Mouse (Mus musculus): Measurements from ENCODE around the gene 1700001P01Rik. TPM values are rescaled to one million over a fixed set of nuclear protein-coding genes. Genes with fewer than 3 reads are reported as not detected.

Gene 1700001P01Rik
- total RNA-seq, 2 experiments from 2014 or later = 1.0 TPM; not detected in 1

DNA sequence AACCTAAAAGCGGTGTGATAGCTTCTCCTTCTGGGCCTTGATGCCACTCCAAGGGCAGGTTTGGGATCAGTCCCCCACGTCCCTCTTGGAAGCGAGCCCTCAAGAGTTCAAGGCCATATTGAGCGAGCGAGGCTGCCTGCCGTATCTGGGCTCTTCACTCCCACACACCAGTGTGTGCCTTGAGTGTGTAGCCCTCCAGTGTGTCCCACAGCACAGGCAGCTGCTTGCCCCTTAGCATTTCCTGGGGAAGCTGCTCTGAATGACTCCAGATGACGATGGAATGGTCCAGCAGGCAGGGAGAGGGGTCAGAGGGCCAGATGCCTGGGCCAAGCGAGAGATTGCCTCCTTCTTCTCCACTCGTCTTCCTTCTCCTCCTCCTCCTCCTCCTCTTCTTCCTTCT is 41.2 kb upstream of the 1700001P01Rik start:
- H3K27ac ChIP-seq = no peak overlapping the region; the same call in 1 of the 2 replicates
- no peak overlapping the region for H3K4me3 ChIP-seq
- no peak for TF ChIP-seq CTCF (IDR thresholded peaks at IDR 0.05)
- intact Hi-C loops (cut with DNase I) = no loop called here
- DNase-seq (ENCODE audit: extremely low spot score in 1 of 2, low spot score in 2 of 2) = no peak

- no peak for TF ChIP-seq CTCF (IDR thresholded peaks at IDR 0.05)
- no peak overlapping the region for H3K4me3 ChIP-seq
- intact Hi-C loops (cut with DNase I) = no loop called here
- no peak for DNase-seq (ENCODE audit: extremely low spot score in 1 of 2, low spot score in 2 of 2)
- no peak overlapping the region for H3K27ac ChIP-seq
These were observed 40.5 kb upstream of the 1700001P01Rik start for GRCm38 (mm10) chr11:97816176-97816575.

- no peak overlapping the region for H3K4me3 ChIP-seq
- intact Hi-C loops (cut with DNase I) = no loop called here
- no peak overlapping the region for H3K27ac ChIP-seq
- DNase-seq (ENCODE audit: extremely low spot score in 1 of 2, low spot score in 2 of 2) = no peak
- TF ChIP-seq CTCF (IDR thresholded peaks at IDR 0.05) = no peak
These were observed 40.0 kb upstream of the 1700001P01Rik start for GRCm38 (mm10) chr11:97815736-97816135.

DNA sequence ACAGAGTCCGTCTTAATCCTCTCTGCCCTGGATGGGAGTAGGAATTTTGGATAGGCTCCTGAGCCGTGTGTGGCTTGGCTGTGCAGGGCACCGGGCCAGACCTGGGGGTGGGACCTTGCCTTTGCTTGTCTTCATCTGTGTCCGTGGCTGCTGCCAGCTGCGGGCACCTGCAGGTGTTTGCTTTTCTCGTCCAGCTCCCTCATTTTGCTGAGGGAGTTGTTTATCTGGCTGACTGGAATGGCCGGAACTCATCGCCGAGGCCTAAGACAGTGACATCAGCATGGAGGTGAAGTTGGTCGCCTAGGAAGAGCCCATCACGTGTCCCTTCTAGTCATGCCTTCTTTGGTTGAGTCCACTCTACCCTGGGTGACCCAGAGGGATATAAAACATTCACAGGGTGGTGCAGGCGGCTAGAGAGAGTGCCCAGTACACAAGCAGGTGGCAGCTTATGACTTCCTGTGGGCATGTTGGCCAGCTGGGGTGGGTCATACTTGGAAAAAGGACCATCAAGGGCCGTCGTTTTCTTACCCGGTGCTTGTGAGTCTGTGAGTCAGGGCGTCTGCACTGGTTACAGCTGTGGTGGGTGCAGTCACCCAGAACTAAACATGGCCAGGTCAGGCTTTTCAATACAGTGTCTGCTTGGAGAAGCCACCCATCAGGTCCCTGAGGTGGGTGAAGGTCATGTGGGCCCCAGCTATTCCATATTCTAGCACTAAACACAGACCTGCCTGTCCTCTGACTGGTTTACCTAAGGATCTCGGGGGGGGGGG is 38.2 kb upstream of the 1700001P01Rik start:
- intact Hi-C loops (cut with DNase I) = no loop called here
- H3K4me3 ChIP-seq = no peak overlapping the region
- TF ChIP-seq CTCF (IDR thresholded peaks at IDR 0.05) = no peak
- no peak for DNase-seq (ENCODE audit: extremely low spot score in 1 of 2, low spot score in 2 of 2)
- peak overlapping the region; percentile 40 for H3K27ac ChIP-seq

GRCm38 (mm10) chr11:97813085-97813484 is 37.4 kb upstream of the 1700001P01Rik start:
- intact Hi-C loops (cut with DNase I) = no loop called here
- peak overlapping the region; percentile 40 for H3K27ac ChIP-seq
- TF ChIP-seq CTCF (IDR thresholded peaks at IDR 0.05) = no peak
- DNase-seq (ENCODE audit: extremely low spot score in 1 of 2, low spot score in 2 of 2) = no peak
- H3K4me3 ChIP-seq = no peak overlapping the region

DNA sequence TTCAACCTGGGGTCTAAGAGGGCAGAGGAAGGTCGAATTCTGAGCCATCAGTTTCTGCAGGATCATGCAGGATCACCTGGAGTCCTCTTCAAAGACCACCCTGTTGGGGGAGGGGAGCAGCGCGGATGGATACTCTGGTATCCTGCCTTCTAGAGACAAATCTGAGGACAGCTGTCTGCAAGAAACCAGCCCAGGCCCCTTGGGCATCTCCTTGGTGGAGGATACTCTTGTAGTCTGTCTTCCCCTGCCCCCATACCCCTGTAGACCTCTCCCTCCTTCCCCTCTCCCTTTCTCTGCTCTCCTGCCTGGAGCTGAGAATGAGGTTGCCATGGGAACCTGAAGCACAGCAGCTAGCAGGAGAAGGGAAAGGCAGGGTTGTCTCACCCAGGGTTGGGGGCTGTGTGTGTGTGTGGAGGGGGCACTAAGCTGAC is 36.8 kb upstream of the 1700001P01Rik start:
- intact Hi-C loops (cut with DNase I) = no loop called here
- DNase-seq (ENCODE audit: extremely low spot score in 1 of 2, low spot score in 2 of 2) = no peak
- TF ChIP-seq CTCF (IDR thresholded peaks at IDR 0.05) = no peak
- H3K27ac ChIP-seq = peak overlapping the region; percentile 30; the same call in 1 of the 2 replicates
- H3K4me3 ChIP-seq = no peak overlapping the region

- no peak for DNase-seq (ENCODE audit: extremely low spot score in 1 of 2, low spot score in 2 of 2)
- TF ChIP-seq CTCF (IDR thresholded peaks at IDR 0.05) = no peak
- intact Hi-C loops (cut with DNase I) = no loop called here
- H3K4me3 ChIP-seq = no peak overlapping the region
- H3K27ac ChIP-seq = peak overlapping the region; percentile 30; the same call in 1 of the 2 replicates
These were observed 36.0 kb upstream of the 1700001P01Rik start for GRCm38 (mm10) chr11:97811569-97812362.

- Histone ChIP-seq H3K27ac (no peak overlapping the region), H3K4me3 (no peak overlapping the region)
- DNase-seq (ENCODE audit: extremely low spot score in 1 of 2, low spot score in 2 of 2) = no peak
- intact Hi-C loops (cut with DNase I) = no loop called here
- no peak for TF ChIP-seq CTCF (IDR thresholded peaks at IDR 0.05)
These were observed 35.3 kb upstream of the 1700001P01Rik start for GRCm38 (mm10) chr11:97810970-97811369.

GRCm38 (mm10) chr11:97810356-97810755 is 34.6 kb upstream of the 1700001P01Rik start:
- H3K4me3 ChIP-seq = no peak overlapping the region
- intact Hi-C loops (cut with DNase I) = no loop called here
- H3K27ac ChIP-seq = no peak overlapping the region
- no peak for TF ChIP-seq CTCF (IDR thresholded peaks at IDR 0.05)
- DNase-seq (ENCODE audit: extremely low spot score in 1 of 2, low spot score in 2 of 2) = no peak

DNA sequence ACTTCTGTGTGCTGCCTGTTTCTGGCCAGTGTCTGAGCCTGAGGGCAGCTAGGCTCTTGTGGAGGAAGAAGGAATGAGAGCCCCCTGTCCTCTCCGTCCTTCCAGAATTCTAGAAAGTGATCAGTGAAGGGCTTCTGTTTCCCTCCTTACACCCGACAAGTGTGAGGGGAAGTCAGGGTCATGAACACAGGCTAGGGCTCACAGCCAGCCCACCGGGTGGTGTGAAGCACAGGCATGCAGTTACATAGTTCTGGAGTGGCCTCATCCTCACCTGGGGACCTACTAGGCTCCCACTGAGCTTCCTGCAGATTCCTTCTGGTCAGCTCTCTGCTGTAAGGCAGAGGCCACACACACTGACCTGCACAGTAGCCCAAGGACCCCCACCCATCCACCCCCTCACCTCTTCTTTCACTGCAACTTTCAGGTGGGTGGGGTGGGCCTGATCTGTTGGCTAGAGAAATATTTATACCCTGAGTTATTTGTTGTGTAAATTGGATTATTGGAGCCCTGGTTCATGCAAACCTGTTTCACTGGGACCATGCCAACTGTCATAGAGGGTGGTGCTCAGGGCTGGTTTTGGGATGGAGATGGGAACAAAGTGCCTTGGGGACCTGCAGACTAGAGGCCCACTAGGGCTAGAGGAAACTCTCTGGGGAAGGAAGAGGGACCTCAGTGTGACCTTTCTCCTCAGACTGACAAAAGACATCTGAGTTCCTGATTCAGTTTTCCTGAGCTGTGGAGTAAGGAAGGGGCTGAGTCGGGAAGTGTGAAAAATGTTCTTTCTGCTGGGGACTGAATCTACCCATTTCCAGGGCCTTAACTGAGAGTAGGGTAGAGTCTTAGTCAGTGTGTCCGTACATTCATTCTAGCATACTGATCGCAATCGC is 33.8 kb upstream of the 1700001P01Rik start:
- no peak overlapping the region for H3K4me3 ChIP-seq
- intact Hi-C loops (cut with DNase I) = no loop called here
- DNase-seq (ENCODE audit: extremely low spot score in 1 of 2, low spot score in 2 of 2) = no peak
- TF ChIP-seq CTCF (IDR thresholded peaks at IDR 0.05) = no peak
- H3K27ac ChIP-seq = peak overlapping the region; percentile 63

DNA sequence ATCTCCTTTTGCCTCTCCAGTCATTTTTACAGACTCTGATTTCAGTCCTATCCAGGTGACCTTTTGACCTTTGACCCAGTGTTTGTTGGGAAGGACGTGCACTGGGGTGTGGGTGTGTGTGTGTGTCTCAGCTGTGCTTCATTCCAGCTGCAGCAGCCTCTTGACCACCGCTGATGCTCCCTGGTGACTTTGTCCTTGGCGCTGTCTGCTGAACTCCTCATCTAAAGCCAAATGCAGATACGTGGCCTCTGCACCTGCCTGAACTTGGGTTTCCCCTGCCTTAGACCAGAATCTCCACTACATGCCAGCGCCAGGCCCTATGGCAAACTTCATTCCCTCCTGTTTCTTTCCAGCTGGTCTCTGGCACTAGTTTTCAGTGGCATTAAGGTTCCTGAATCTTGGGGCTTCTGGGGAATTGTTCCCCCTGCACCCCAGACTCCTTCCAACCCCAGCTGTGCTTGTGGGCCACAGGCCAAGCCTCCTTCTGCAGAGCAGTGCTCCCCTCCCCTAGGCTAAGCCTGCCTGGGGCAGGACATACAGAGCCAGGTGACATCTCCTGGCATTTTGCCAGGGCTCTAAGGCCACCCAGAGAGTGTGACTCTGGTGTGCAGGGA is 33.0 kb upstream of the 1700001P01Rik start:
- no peak for DNase-seq (ENCODE audit: extremely low spot score in 1 of 2, low spot score in 2 of 2)
- H3K4me3 ChIP-seq = no peak overlapping the region
- peak overlapping the region; percentile 63 for H3K27ac ChIP-seq
- intact Hi-C loops (cut with DNase I) = no loop called here
- TF ChIP-seq CTCF (IDR thresholded peaks at IDR 0.05) = no peak
